Mouse (Mus musculus): ENCODE results near the gene Krtap31-2.

Gene Krtap31-2

GRCm38 (mm10) chr11:99935991-99936390 lies at the start of gene Krtap31-2:
Krtap31-2 (plus strand) TSS chr11:99936291.
- DNase-seq (ENCODE audit: low spot score): no peak

- DNase-seq (ENCODE audit: low spot score): no peak
Measured at GRCm38 (mm10) chr11:99907620-99908019, 28.5 kb upstream of the Krtap31-2 start, which contains the start of gene Krtap31-1. Krtap31-1 (plus strand) TSS chr11:99907920.

- DNase-seq (ENCODE audit: low spot score): no peak
Measured at GRCm38 (mm10) chr11:99914451-99914850, 21.6 kb upstream of the Krtap31-2 start, which contains the start of gene Gm11565. Gm11565 (plus strand) TSS chr11:99914751.

GRCm38 (mm10) chr11:99937751-99938264 lies 1.7 kb downstream of the Krtap31-2 start:
- no peak for DNase-seq (ENCODE audit: low spot score)

GRCm38 (mm10) chr11:99948175-99948574 lies 12.1 kb downstream of the Krtap31-2 start, which contains the start of gene Krtap9-5:
Krtap9-5 (plus strand) TSS chr11:99948475.
- DNase-seq (ENCODE audit: low spot score): no peak

- DNase-seq (ENCODE audit: low spot score): no peak
Measured at GRCm38 (mm10) chr11:99964213-99964612, 28.1 kb downstream of the Krtap31-2 start.

GRCm38 (mm10) chr11:99965961-99966360 lies 29.9 kb downstream of the Krtap31-2 start:
- no peak for DNase-seq (ENCODE audit: low spot score)

- no peak for DNase-seq (ENCODE audit: low spot score)
Measured at GRCm38 (mm10) chr11:99978953-99979352, 42.9 kb downstream of the Krtap31-2 start, which contains the start of gene Krtap29-1. Krtap29-1 (minus strand) TSS chr11:99979053.

GRCm38 (mm10) chr11:99982731-99983130 lies 46.6 kb downstream of the Krtap31-2 start:
- no peak for DNase-seq (ENCODE audit: low spot score)

- no peak for DNase-seq (ENCODE audit: low spot score)
Measured at GRCm38 (mm10) chr11:99983442-99983841, 47.4 kb downstream of the Krtap31-2 start.

GRCm38 (mm10) chr11:99985291-99986092 lies 49.4 kb downstream of the Krtap31-2 start:
- DNase-seq (ENCODE audit: low spot score): no peak

- DNase-seq (ENCODE audit: low spot score): no peak
Measured at GRCm38 (mm10) chr11:99986180-99986647, 50.1 kb downstream of the Krtap31-2 start, which contains the start of gene Krtap16-1. Krtap16-1 (minus strand) TSS chr11:99986597.
